Mouse (Mus musculus) G1E (cell line): ENCODE data around the gene Nme6. TPM values are rescaled to one million over a fixed set of nuclear protein-coding genes. Genes with fewer than 3 reads are reported as not detected.
"Not testable (repeated sequence)": the region's sequence is repeated elsewhere in the genome, so short reads cannot be mapped to it uniquely, and the experiment has no call there.

Source experiments
- ATAC-seq: 2 replicates; pipeline ENCODE4 v1.8.0; 2016; ENCODE audit warnings: mild to moderate bottlenecking; ENCODE audit not compliant: insufficient number of reproducible peaks, poor library complexity, low FRiP score, severe bottlenecking; ENCODE audit errors: extremely low read depth
- DNase-seq: peaks from one replicate; pipeline ENCODE4 v3.0.0; 2012; ENCODE audit warnings: low spot score
- H3K27me3 ChIP-seq: 2 replicates; pipeline ENCODE4 v1.6.1; 2012; ENCODE audit warnings: mild to moderate bottlenecking, low read length, inconsistent platforms; ENCODE audit not compliant: insufficient read depth
- H3K36me3 ChIP-seq: replicated peaks from 2 replicates; pipeline ENCODE3; 2012; ENCODE audit warnings: mild to moderate bottlenecking, inconsistent platforms
- H3K4me1 ChIP-seq: 2 replicates; pipeline ENCODE4 v1.6.1; 2012; ENCODE audit warnings: low read depth, low read length, inconsistent platforms, mixed read lengths; ENCODE audit not compliant: insufficient read depth
- H3K4me3 ChIP-seq: 2 replicates; pipeline ENCODE4 v1.5.1; 2012; ENCODE audit warnings: low read depth, mild to moderate bottlenecking, inconsistent platforms, low read length, moderate library complexity, mixed read lengths
- H3K9me3 ChIP-seq: replicated peaks from 2 replicates; pipeline ENCODE4 v1.6.1; 2012; ENCODE audit warnings: inconsistent platforms
- CTCF ChIP-seq: IDR thresholded peaks from 2 replicates; pipeline ENCODE4 v1.5.1; 2012; ENCODE audit warnings: low read depth, low read length, inconsistent platforms, mixed read lengths
- GATA1 ChIP-seq: IDR thresholded peaks from 2 replicates; pipeline ENCODE4 v1.6.1; 2012; ENCODE audit warnings: borderline replicate concordance, low read length, inconsistent platforms, mixed read lengths
- GATA2 ChIP-seq: IDR thresholded peaks from 2 replicates; pipeline ENCODE4 v1.6.1; 2012; ENCODE audit warnings: low read depth, low read length, inconsistent platforms, borderline replicate concordance
- POLR2AphosphoS5 ChIP-seq: IDR thresholded peaks from 2 replicates; pipeline ENCODE4 v1.6.1; 2012; ENCODE audit warnings: low read depth, low read length, inconsistent platforms; ENCODE audit not compliant: insufficient replicate concordance
- TAL1 ChIP-seq: conservative IDR thresholded peaks from 2 replicates; pipeline ENCODE4 v1.6.1; 2012; ENCODE audit warnings: low read depth, low read length, inconsistent platforms, mixed read lengths
- polyA plus RNA-seq: library from polyadenylated mRNA; stranded (reverse); fragments of >175 nt; gene quantifications from 2 replicates; pipeline ENCODE4 v1.2.3, GENCODE M21; 2012
- total RNA-seq, 2 experiments: library from RNA; stranded (forward) in 1 of 2; stranded (reverse) in 1 of 2; fragments of 200-1000 nt in 1 of 2; fragments of >200 nt in 1 of 2; fragmentation: Nextera tagmentation in 1 of 2; gene quantifications; 2 replicates each; pipeline ENCODE4 v1.2.3; 2014 to 2017

Gene Nme6
- total RNA-seq (2014; fragmentation: Nextera tagmentation) (45.6 and 63.6 TPM in 2 replicates), total RNA-seq (2017) (33.4 and 44.1 TPM in 2 replicates), polyA plus RNA-seq (7.6 and 13.6 TPM in 2 replicates)

DNA sequence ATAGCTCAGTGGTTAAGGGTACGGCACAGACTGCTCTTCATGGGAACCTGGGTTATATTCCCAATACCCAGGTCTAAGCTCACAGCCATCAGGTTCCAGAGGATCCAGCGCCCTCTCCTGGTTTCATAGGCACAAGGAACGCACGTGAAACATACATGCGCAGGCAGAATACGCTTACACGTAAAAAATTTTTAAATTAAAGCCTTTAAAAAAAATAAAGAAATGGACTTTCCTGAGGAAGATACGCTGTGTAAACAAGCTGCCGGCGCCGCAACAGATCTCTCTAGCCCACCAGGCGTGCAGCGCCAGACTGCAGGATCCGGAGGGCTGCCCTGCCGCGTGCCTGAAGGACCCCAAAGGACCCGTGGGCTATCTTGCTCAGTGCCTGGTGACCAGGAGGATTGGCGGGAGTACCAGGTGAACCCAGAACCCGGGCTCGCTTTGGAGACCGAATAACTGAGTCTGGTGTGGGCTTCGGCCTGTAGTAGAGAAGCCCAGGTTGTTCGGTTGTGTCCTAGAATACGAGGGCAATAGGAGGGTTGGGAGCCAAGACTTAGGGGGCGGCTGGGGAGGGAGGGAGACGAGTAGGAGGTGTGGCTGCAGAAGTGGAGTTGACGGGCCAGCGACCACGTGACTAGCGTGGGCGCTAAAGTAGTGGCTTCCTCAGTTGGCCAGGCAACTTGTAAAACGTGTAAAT lies at the start of gene Nme6:
TSS of gene Nme6 (plus strand) at position 359 of the 697 bp plus-strand sequence.
- peak; percentile 74 for DNase-seq

DNA sequence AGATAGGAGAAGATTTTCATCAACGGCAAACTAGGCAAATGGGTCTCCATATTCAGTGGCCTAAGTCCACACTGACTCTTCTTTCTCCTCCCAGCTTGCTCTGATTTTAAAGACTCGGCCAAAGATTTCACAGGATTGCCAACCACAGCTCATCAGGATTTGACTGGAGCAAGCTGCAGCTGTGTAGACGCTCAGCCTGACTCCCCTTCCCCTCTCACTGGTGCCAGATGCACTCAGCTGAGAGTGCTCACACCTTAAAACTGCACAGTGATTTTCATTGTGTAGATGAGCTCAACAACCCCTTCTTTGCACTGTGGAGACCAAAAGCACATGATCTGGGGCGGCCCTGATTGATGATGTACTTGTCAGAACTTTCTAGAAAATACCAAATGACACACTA lies 42.0 kb upstream of the Nme6 start, which contains the start of gene Fbxw27:
TSS of gene Fbxw27 (minus strand) at position 101 of the 400 bp plus-strand sequence.
- H3K4me1 ChIP-seq, DNase-seq, H3K9me3 ChIP-seq, ATAC-seq, H3K27me3 ChIP-seq, H3K36me3 ChIP-seq, H3K4me3 ChIP-seq: not testable (repeated sequence)

More for the DNA sequence above, at the start of gene Nme6:
- peaks cover 35% of the 10 kb centered on the region for H3K36me3 ChIP-seq
- no peak for TF ChIP-seq GATA1
- TF ChIP-seq CTCF: peak; percentile 41
- no peak for TF ChIP-seq POLR2AphosphoS5
- H3K9me3 ChIP-seq: no peaks in the 10 kb centered on the region
- peaks cover 24% of the 10 kb centered on the region for H3K4me1 ChIP-seq
- peak; percentile 90 for ATAC-seq
- peak within 1 kb of the TSS; percentile 74 for H3K4me3 ChIP-seq
- H3K27me3 ChIP-seq: no peaks in the 10 kb centered on the region

GRCm38 (mm10) chr9:109795221-109795620 lies 37.3 kb upstream of the Nme6 start:
- ATAC-seq (no peak), DNase-seq (no peak)
- Histone ChIP-seq H3K4me3 (no peak overlapping the region), H3K9me3 (no peaks in the 10 kb centered on the region), H3K4me1 (no peaks in the 10 kb centered on the region), H3K36me3 (no peaks in the 10 kb centered on the region), H3K27me3 (no peaks in the 10 kb centered on the region)
- TF ChIP-seq CTCF (no peak), POLR2AphosphoS5 (no peak), GATA1 (no peak), TAL1 (no peak), GATA2 (no peak)

- no peaks in the 10 kb centered on the region for H3K36me3 ChIP-seq
- ATAC-seq (no peak), DNase-seq (no peak)
- TF ChIP-seq GATA1: no peak
- no peak for TF ChIP-seq TAL1
- TF ChIP-seq CTCF: no peak
- no peak for TF ChIP-seq GATA2
- TF ChIP-seq POLR2AphosphoS5: no peak
- H3K27me3 ChIP-seq: no peaks in the 10 kb centered on the region
- no peaks in the 10 kb centered on the region for H3K4me1 ChIP-seq
- H3K9me3 ChIP-seq: no peaks in the 10 kb centered on the region
- H3K4me3 ChIP-seq: no peak overlapping the region
Measured at GRCm38 (mm10) chr9:109795811-109796210, 36.7 kb upstream of the Nme6 start.

DNA sequence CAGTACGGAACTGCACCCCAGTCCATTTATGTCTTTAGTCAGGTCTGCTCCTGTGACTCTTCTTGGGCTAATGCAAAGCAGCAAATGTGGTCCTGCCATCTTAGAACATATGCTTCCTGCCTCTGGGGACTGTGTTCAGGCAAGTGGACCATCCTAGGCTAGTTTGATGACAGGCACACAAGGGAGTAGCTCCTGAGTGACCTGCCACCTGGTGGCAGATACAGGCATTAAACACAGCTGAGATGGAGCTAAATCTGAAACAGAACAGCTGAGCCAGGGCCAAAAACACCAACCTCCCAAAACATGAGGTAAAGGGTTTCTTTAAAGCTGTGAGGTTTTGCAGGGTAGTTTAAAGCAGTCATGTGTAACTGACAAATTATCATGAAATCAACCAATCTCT lies 34.5 kb upstream of the Nme6 start:
- no peaks in the 10 kb centered on the region for H3K36me3 ChIP-seq
- ATAC-seq (no peak), DNase-seq (peak; percentile 15)
- H3K9me3 ChIP-seq: no peaks in the 10 kb centered on the region
- no peaks in the 10 kb centered on the region for H3K27me3 ChIP-seq
- H3K4me3 ChIP-seq: no peak overlapping the region
- no peak for TF ChIP-seq GATA2
- TF ChIP-seq GATA1: no peak
- TF ChIP-seq POLR2AphosphoS5: no peak
- peak; percentile 28; the same call in 1 of the 2 replicates for TF ChIP-seq CTCF
- TF ChIP-seq TAL1: no peak
- no peaks in the 10 kb centered on the region for H3K4me1 ChIP-seq

- H3K4me3 ChIP-seq, DNase-seq, H3K9me3 ChIP-seq, ATAC-seq, H3K4me1 ChIP-seq, H3K36me3 ChIP-seq, H3K27me3 ChIP-seq: not testable (repeated sequence)
Measured at GRCm38 (mm10) chr9:109805596-109805995, 27.0 kb upstream of the Nme6 start.

DNA sequence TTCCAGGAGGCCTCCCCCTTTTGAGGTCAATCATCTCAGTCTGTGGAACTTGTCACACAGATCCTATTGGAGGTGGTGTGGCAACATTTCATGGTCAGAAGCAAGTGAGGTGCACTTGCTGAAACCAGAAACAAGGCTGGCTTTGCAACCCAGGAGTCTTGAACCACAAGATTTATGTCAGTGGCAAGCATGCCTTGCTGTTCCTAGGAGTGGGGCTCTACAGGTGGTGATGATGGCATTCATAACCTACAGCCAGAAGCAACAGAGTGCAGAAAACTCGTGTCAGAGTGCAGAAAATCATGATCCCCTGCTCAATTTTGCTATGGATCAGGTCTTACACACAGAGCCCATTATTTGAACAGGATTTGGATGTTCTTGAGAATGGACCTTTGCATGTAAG lies 26.3 kb upstream of the Nme6 start:
- ATAC-seq (no peak), DNase-seq (no peak)
- Histone ChIP-seq H3K36me3 (no peaks in the 10 kb centered on the region), H3K4me1 (peaks cover 7% of the 10 kb centered on the region; the same call in 1 of the 2 replicates), H3K9me3 (peaks cover 2% of the 10 kb centered on the region), H3K27me3 (no peaks in the 10 kb centered on the region), H3K4me3 (no peak overlapping the region)
- no peak for TF ChIP-seq GATA2
- no peak for TF ChIP-seq TAL1
- TF ChIP-seq POLR2AphosphoS5: no peak
- no peak for TF ChIP-seq GATA1
- no peak for TF ChIP-seq CTCF
